Mouse (Mus musculus): Measurements from ENCODE around the gene Nfkbid.
A peak's percentile ranks its signal among the peaks of the same experiment; 100 is the strongest.

Gene Nfkbid

DNA sequence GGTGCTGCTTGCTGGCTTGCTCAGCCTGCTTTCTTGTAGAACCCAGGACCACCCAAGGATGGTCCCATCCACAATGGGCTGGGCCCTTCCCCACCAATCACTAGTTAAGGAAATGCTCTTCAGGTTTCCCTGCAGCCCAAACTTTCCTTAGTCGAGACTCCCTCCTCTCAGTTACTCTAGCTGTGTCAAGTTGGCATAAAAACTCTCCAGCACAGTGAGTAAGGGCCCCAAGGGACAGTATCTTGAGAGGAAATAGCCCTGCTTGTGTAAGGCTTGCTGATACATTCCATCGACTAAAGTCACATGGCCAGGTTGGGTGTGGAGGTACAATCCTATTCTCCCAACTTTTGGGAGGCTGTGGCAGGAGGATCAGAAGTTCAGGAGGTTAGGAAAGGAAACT, 8.7 kb downstream of the Nfkbid start:
- DNase-seq: no peak

DNA sequence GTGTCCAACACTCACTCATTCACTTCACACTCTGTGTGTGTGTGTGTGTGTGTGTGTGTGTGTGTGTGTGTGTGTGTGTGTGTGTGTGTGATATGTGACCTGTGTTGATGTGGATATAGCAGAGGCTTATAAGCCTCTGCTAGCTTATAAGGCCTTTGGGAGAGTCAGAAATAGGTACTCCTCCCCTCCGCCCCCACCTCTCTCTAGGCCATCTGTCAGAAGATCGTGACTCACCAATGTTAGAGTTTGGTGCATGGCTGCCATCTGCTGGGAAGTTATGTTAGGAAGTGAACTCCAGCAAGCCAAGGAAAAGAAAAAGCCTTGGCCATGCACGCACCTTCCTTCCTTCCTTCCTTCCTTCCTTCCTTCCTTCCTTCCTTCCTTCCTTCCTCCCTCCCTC, 10.3 kb downstream of the Nfkbid start:
- DNase-seq: peak; percentile 75

- DNase-seq: no peak
Observed at GRCm38 (mm10) chr7:30434238-30434637, 12.7 kb downstream of the Nfkbid start.

- DNase-seq: no peak
Observed at GRCm38 (mm10) chr7:30434701-30435100, 13.2 kb downstream of the Nfkbid start.

- no peak for DNase-seq
Observed at GRCm38 (mm10) chr7:30435156-30435555, 13.6 kb downstream of the Nfkbid start.

GRCm38 (mm10) chr7:30436879-30437278, 15.3 kb downstream of the Nfkbid start:
- no peak for DNase-seq

DNA sequence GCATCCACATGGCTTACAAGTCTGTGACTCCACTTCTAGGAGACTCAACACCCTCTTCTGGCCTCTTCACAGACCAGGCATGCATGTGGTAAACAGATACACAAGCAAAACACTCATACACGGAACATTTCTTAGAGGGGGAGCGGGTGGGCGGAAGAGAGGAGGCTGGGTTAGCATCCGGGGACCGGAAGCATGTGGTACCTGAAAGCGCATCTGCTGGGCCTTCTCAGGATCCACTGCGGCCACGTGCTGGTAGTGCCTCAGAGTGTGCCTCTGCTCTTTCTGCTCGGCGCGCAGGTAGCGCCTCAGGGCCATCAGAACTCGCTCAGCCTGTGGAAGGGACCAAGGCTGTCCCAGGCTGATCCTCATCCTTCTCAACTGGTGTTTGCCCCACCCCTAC, 18.2 kb downstream of the Nfkbid start:
- no peak for DNase-seq

DNA sequence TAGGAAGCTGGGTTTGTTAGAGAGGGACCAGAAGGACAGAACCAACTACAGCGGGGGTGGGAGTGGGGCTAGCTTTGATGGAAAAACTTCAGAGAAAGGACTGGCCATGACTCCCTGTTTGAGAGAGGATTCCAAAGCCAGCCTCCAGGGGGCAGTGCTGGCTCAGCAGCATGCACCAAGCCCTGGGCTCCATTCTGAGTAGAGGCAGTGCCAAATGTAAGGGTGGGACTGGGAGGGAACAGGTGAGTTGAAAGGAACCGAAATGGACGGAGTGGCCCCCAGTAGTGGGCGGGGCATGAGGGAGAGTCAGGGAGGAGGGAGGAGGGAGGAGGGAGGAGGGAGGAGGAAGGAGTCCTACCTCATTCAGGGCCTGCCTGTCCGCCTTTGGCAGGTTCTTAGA, 19.2 kb downstream of the Nfkbid start:
- DNase-seq: peak; percentile 79

DNA sequence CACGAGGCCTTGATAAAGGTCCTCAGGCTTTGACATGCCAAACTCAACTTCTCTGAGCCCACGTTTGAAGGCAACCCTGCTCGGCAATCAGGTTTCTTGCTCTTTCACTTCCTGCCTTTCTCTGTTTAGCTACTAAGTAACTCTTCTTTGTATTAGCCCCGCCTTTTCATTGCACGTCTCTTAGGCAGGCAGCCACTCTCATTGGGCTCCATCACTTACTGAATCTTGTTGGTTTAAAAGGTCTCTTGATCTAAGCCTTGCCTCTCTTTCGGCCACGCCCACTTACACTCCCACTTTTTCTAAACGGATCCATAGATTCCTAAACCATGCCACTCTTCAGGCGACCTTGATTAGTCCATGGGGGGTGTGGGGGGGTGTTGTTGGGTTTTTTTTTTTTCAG, 22.2 kb downstream of the Nfkbid start:
- DNase-seq: no peak

DNA sequence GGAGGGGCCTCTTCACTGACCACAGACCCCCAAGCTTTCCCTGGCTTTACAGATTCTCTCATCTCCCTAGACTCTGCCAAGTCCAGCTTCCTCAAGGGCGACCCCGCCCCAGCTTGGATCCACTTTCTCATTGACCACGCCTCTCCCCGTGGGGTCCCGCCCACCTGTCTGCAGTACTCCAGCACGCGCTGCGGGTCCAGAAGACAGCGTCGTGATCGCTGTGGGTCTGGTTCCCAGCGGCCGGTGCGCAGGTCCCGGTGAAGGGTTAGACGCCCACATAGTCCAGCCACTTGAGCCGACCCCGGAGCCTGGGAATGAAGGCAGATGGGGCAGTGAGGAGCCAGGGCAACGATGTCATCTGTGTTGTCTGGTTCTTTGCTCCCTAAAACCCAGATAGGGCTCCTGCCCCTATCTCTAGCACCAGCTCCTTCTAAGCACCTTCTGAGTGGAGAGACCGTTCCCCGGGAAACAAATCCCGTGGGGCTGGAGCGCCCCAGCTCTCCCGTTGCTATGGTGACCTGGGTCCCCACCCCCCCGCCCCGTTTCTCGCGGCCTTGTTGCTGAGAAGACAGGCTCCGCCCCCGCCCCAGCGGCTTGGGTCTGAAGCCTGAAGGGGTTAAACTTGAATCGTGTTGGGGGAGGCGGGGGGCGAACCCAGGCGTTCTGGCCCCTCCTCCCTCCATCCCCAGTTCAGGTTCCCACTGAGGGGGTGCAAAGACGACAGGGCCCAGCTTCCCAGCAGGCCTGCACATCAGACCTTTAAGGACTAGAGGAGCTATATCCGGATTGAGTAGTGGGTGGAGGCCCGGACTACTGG, 22.8 kb downstream of the Nfkbid start:
- DNase-seq: peak; percentile 84

- peak; percentile 77 for DNase-seq
Observed at GRCm38 (mm10) chr7:30444971-30445751, 23.6 kb downstream of the Nfkbid start, which contains the start of gene Aplp1. Gene Aplp1, minus strand, starts transcription at chr7:30445535.

GRCm38 (mm10) chr7:30450241-30450640, 28.7 kb downstream of the Nfkbid start:
- DNase-seq: no peak

DNA sequence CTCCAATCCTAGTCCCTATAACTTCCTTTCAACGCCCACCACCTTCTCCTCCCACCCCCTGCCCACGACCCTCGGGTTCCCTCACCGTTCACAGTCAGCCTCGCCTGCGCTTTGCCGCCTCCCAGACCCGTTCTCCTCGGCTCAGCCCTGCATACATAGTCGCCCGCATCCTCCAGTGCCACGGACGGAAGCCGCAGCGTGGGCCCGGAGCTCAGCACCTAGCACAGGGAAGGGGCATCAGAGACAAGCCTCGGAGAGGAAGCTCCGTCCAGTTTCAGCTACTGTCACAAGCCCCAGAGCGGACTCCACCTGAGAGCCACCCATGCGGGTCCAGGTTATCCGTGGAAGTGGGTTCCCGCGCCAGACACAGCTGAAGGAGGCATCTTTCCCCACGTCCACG, 31.8 kb downstream of the Nfkbid start:
- no peak for DNase-seq

GRCm38 (mm10) chr7:30453766-30454165, 32.2 kb downstream of the Nfkbid start:
- no peak for DNase-seq

- no peak for DNase-seq
Observed at GRCm38 (mm10) chr7:30454259-30454658, 32.7 kb downstream of the Nfkbid start.

DNA sequence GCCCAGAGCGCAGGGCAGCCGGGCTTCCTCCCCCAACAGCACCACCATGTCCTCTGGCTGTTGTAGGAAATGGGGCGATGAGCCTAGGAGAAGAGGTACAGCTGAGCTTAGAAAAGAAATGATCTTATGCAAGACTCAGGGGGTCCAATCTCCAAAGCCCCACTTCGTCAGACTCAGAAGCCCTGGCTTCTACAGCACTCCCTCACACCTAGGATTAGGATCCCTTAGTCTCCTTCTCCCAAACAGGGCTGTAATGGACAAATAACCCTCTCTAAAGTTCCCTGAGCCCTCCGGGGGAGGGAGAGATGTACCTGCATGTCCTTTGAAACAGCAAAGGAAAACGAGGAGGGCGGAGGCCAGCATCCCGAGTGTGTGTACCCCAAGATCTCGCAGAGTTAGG, 35.0 kb downstream of the Nfkbid start:
- DNase-seq: no peak

GRCm38 (mm10) chr7:30456911-30457628, 35.5 kb downstream of the Nfkbid start:
- DNase-seq: no peak

GRCm38 (mm10) chr7:30457629-30458330, 36.2 kb downstream of the Nfkbid start, which contains the start of the genes Kirrel2 and Nphs1:
Gene Kirrel2, minus strand, starts transcription at chr7:30457690.
Gene Nphs1, plus strand, starts transcription at chr7:30458315.
- peak; percentile 53 for DNase-seq

GRCm38 (mm10) chr7:30459484-30459883, 38.0 kb downstream of the Nfkbid start:
- DNase-seq: no peak

DNA sequence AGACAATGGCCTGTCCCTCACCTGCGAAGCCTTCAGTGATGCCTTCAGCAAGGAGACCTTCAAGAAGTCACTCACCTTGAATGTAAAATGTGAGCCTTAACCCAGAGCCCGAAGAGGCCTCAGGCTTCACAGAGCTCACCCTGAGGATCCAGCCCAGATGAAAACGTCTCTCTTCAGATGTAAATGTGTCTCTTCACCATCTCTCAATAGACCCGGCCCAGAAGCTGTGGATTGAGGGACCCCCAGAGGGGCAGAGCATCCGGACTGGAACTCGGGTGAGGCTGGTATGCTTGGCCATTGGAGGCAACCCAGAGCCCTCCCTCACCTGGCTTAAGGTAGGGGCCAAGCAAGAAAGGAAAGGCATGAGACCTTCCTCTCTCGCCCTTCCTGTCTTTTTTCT, 42.0 kb downstream of the Nfkbid start:
- no peak for DNase-seq

DNA sequence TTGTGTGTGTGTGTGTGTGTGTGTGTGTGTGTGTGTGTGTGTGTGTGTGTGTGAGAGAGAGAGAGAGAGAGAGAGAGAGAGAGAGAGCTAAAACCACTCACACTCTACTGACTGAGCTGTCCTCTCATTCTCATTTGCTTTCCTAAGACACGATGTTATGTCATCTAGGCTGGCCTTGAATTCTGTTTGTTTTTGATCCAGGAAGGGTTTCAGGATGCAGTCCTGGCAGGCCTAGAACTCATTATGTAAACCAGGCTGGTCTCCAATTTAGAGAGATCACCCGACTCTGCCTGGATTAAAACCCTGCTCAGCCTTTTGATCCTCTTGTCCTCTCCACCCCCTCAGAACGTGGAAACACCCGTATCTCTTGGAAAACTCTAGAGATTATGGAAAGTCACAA, 42.5 kb downstream of the Nfkbid start:
- no peak for DNase-seq

DNA sequence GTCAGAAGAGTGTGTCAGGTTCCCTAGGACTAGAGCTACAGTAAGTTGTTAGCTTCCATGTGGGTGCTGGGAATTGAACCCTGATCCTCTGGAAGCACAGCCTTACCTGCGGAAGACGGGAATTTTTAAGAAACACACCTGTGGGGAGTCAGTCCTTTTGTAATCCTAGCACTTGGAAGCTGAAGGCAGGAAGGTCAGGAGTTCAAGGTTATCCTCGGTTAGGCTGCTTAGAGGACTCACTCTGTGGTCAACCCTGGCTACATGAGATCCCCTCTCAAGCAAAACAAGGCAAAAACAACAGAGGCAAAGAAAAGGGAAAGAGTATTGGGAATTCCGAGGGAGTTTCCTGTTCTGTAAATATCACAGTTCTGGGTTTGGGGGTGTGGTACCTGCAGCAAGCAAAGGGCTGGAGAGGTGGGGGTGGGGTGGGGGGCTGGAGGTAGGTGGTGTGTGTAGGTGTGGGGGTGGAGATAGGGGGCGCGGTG, 43.3 kb downstream of the Nfkbid start:
- no peak for DNase-seq

DNA sequence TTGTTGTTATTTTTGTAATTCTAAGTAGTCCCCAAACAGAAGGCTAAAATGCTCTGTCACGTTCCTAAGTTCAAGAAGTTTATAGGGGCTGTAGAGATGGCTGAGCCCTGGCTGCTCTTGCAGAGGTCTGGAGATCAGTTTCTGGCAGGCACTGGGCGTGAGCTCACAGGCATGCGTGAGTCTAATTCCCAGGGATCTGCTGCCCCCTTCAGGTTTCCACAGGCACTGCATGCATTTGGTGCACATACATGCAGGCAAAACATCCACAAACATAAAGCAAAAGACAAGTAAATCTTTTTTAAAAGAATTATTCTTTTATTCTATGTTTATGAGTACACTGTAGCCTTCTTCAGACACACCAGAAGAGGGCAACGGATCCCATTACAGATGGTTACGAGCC, 50.9 kb downstream of the Nfkbid start:
- peak; percentile 65 for DNase-seq

All from right cerebral cortex, postnatal 4 days (tissue).